Mouse (Mus musculus): ENCODE results near the gene Creb3l1. TPM values are rescaled to one million over a fixed set of nuclear protein-coding genes. Genes with fewer than 3 reads are reported as not detected.

Gene Creb3l1
- polyA plus RNA-seq, 1 experiment: 10.9 TPM

GRCm38 (mm10) chr2:92020676-92021265 lies 3.5 kb downstream of the Creb3l1 start:
- no peak overlapping the region for H3K9ac ChIP-seq (ENCODE audit: low read depth, poor library complexity, severe bottlenecking)
- H3K4me1 ChIP-seq (ENCODE audit: control insufficient read depth, insufficient read depth, low read length): no peaks in the 10 kb centered on the region
- no peaks in the 10 kb centered on the region for H3K9me3 ChIP-seq (replicated peaks; ENCODE audit: control insufficient read depth, insufficient read depth, low read length, poor library complexity, severe bottlenecking)
- peaks cover 9% of the 10 kb centered on the region; the same call in 1 of the 2 replicates for H3K27me3 ChIP-seq (ENCODE audit: control insufficient read depth, insufficient read depth, low read length, poor library complexity, severe bottlenecking)
- H3K27ac ChIP-seq (ENCODE audit: insufficient read depth, low read length): no peak overlapping the region
- H3K4me3 ChIP-seq (ENCODE audit: low read depth, low read length): no peak overlapping the region
- TF ChIP-seq EP300 (IDR thresholded peaks at IDR 0.05; ENCODE audit: insufficient read depth, low read depth, low read length): no peak
- no peak for TF ChIP-seq POLR2A (IDR thresholded peaks at IDR 0.05; ENCODE audit: insufficient read depth, low read length)
- no peak for TF ChIP-seq CTCF (IDR thresholded peaks at IDR 0.05; ENCODE audit: low read depth, low read length)
- H3K36me3 ChIP-seq (ENCODE audit: control insufficient read depth, insufficient read depth, low read length, poor library complexity, severe bottlenecking): no peaks in the 10 kb centered on the region

DNA sequence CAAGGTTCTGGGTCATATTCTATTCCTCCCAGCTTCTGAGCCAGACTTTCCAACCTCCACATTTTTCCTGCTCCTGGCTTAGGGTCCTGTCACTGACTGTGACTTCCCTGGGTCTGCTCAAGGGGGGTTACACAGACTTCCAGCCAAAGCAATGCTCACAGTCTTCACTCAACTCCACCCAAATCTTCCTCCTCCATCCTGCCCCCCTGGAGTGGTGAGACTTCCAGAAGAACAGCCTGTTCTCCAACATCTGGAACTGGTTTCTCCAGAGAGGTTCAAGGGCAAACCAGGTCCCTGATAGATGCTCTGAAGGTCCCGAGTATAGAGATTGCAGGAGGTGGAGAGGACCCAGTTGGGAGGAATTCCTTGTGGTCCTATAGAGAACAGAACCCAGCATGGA lies 6.9 kb downstream of the Creb3l1 start:
- TF ChIP-seq POLR2A (IDR thresholded peaks at IDR 0.05; ENCODE audit: insufficient read depth, low read length): no peak
- TF ChIP-seq EP300 (IDR thresholded peaks at IDR 0.05; ENCODE audit: insufficient read depth, low read depth, low read length): no peak
- TF ChIP-seq CTCF (IDR thresholded peaks at IDR 0.05; ENCODE audit: low read depth, low read length): no peak
- Histone ChIP-seq H3K36me3 (ENCODE audit: control insufficient read depth, insufficient read depth, low read length, poor library complexity, severe bottlenecking) (no peaks in the 10 kb centered on the region), H3K4me3 (ENCODE audit: low read depth, low read length) (no peak overlapping the region), H3K9ac (ENCODE audit: low read depth, poor library complexity, severe bottlenecking) (no peak overlapping the region), H3K27me3 (ENCODE audit: control insufficient read depth, insufficient read depth, low read length, poor library complexity, severe bottlenecking) (0 out of 2 replicates have a peak, but pooled peaks cover 2% of the 10 kb centered on the region), H3K4me1 (ENCODE audit: control insufficient read depth, insufficient read depth, low read length) (peaks cover 3% of the 10 kb centered on the region), H3K9me3 (replicated peaks; ENCODE audit: control insufficient read depth, insufficient read depth, low read length, poor library complexity, severe bottlenecking) (no peaks in the 10 kb centered on the region), H3K27ac (ENCODE audit: insufficient read depth, low read length) (no peak overlapping the region)

DNA sequence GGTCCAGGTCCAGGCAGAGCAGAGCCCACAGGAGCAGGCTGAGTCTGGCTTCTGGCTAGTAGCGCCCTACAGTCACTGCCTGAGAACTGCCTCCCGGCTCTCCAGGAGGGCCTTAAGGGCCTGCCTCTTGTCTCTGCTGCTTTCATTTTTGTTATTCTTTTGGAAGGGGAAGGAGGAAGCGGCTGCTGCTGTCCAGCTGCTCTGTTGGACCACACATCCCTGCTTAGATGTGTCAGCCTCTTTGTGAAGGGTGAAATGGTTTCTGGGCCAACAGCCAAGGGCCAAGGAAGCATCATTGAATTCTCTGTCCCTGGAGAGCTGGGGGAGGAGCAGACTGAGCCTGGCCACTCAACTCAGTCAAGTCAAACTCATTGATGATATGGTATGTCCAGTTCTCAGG lies 7.3 kb downstream of the Creb3l1 start:
- H3K9me3 ChIP-seq (replicated peaks; ENCODE audit: control insufficient read depth, insufficient read depth, low read length, poor library complexity, severe bottlenecking): no peaks in the 10 kb centered on the region
- TF ChIP-seq CTCF (IDR thresholded peaks at IDR 0.05; ENCODE audit: low read depth, low read length): no peak
- TF ChIP-seq EP300 (IDR thresholded peaks at IDR 0.05; ENCODE audit: insufficient read depth, low read depth, low read length): no peak
- TF ChIP-seq POLR2A (IDR thresholded peaks at IDR 0.05; ENCODE audit: insufficient read depth, low read length): no peak
- 0 out of 2 replicates have a peak, but pooled peaks cover 2% of the 10 kb centered on the region for H3K27me3 ChIP-seq (ENCODE audit: control insufficient read depth, insufficient read depth, low read length, poor library complexity, severe bottlenecking)
- peaks cover 3% of the 10 kb centered on the region for H3K4me1 ChIP-seq (ENCODE audit: control insufficient read depth, insufficient read depth, low read length)
- no peaks in the 10 kb centered on the region for H3K36me3 ChIP-seq (ENCODE audit: control insufficient read depth, insufficient read depth, low read length, poor library complexity, severe bottlenecking)
- H3K9ac ChIP-seq (ENCODE audit: low read depth, poor library complexity, severe bottlenecking): no peak overlapping the region
- H3K27ac ChIP-seq (ENCODE audit: insufficient read depth, low read length): no peak overlapping the region
- H3K4me3 ChIP-seq (ENCODE audit: low read depth, low read length): no peak overlapping the region

GRCm38 (mm10) chr2:92014891-92015290 lies 9.4 kb downstream of the Creb3l1 start:
- H3K9ac ChIP-seq (ENCODE audit: low read depth, poor library complexity, severe bottlenecking): no peak overlapping the region

DNA sequence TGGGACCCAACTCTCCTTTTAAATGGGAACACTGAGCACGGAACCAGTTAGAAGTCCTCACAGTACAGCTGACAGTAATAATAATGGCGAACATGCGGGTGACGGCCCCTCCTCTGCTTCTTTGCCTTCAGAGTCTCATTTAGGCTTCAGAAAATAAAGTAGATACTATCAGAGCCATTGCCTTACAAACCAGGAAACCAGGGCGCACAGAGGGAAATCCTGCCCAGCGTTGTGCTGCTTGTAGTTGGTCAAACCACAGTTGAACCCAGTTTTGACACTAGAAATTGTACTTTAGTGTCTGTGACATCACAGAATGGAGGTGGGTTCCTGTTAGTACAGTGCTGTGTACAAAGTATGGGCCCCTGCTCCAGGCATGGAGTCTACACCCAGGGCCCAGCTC lies 10.1 kb downstream of the Creb3l1 start:
- H3K27me3 ChIP-seq (ENCODE audit: control insufficient read depth, insufficient read depth, low read length, poor library complexity, severe bottlenecking): 0 out of 2 replicates have a peak, but pooled peaks cover 2% of the 10 kb centered on the region
- no peak overlapping the region for H3K9ac ChIP-seq (ENCODE audit: low read depth, poor library complexity, severe bottlenecking)

More at GRCm38 (mm10) chr2:92014891-92015290, 9.4 kb downstream of the Creb3l1 start:
- no peak overlapping the region for H3K27ac ChIP-seq (ENCODE audit: insufficient read depth, low read length)
- TF ChIP-seq POLR2A (IDR thresholded peaks at IDR 0.05; ENCODE audit: insufficient read depth, low read length): no peak
- TF ChIP-seq EP300 (IDR thresholded peaks at IDR 0.05; ENCODE audit: insufficient read depth, low read depth, low read length): no peak
- TF ChIP-seq CTCF (IDR thresholded peaks at IDR 0.05; ENCODE audit: low read depth, low read length): peak; percentile 50
- no peaks in the 10 kb centered on the region for H3K36me3 ChIP-seq (ENCODE audit: control insufficient read depth, insufficient read depth, low read length, poor library complexity, severe bottlenecking)
- 0 out of 2 replicates have a peak, but pooled peaks cover 2% of the 10 kb centered on the region for H3K27me3 ChIP-seq (ENCODE audit: control insufficient read depth, insufficient read depth, low read length, poor library complexity, severe bottlenecking)
- H3K4me3 ChIP-seq (ENCODE audit: low read depth, low read length): no peak overlapping the region
- H3K9me3 ChIP-seq (replicated peaks; ENCODE audit: control insufficient read depth, insufficient read depth, low read length, poor library complexity, severe bottlenecking): no peaks in the 10 kb centered on the region
- H3K4me1 ChIP-seq (ENCODE audit: control insufficient read depth, insufficient read depth, low read length): peaks cover 3% of the 10 kb centered on the region

GRCm38 (mm10) chr2:92012768-92013445 lies 11.4 kb downstream of the Creb3l1 start:
- H3K27ac ChIP-seq (ENCODE audit: insufficient read depth, low read length): no peak overlapping the region
- TF ChIP-seq EP300 (IDR thresholded peaks at IDR 0.05; ENCODE audit: insufficient read depth, low read depth, low read length) (0 out of 2 replicates have a peak, but pooled peaks have one; percentile 55), POLR2A (IDR thresholded peaks at IDR 0.05; ENCODE audit: insufficient read depth, low read length) (no peak)
- H3K9me3 ChIP-seq (replicated peaks; ENCODE audit: control insufficient read depth, insufficient read depth, low read length, poor library complexity, severe bottlenecking): no peaks in the 10 kb centered on the region
- H3K27me3 ChIP-seq (ENCODE audit: control insufficient read depth, insufficient read depth, low read length, poor library complexity, severe bottlenecking): 0 out of 2 replicates have a peak, but pooled peaks cover 2% of the 10 kb centered on the region
- H3K4me1 ChIP-seq (ENCODE audit: control insufficient read depth, insufficient read depth, low read length): peaks cover 3% of the 10 kb centered on the region
- no peak overlapping the region for H3K4me3 ChIP-seq (ENCODE audit: low read depth, low read length)
- no peaks in the 10 kb centered on the region for H3K36me3 ChIP-seq (ENCODE audit: control insufficient read depth, insufficient read depth, low read length, poor library complexity, severe bottlenecking)
- H3K9ac ChIP-seq (ENCODE audit: low read depth, poor library complexity, severe bottlenecking): no peak overlapping the region

More for the DNA sequence above, 10.1 kb downstream of the Creb3l1 start:
- no peaks in the 10 kb centered on the region for H3K9me3 ChIP-seq (replicated peaks; ENCODE audit: control insufficient read depth, insufficient read depth, low read length, poor library complexity, severe bottlenecking)
- H3K4me1 ChIP-seq (ENCODE audit: control insufficient read depth, insufficient read depth, low read length): peaks cover 3% of the 10 kb centered on the region
- TF ChIP-seq POLR2A (IDR thresholded peaks at IDR 0.05; ENCODE audit: insufficient read depth, low read length) (no peak), CTCF (IDR thresholded peaks at IDR 0.05; ENCODE audit: low read depth, low read length) (no peak), EP300 (IDR thresholded peaks at IDR 0.05; ENCODE audit: insufficient read depth, low read depth, low read length) (no peak)
- no peak overlapping the region for H3K27ac ChIP-seq (ENCODE audit: insufficient read depth, low read length)
- H3K36me3 ChIP-seq (ENCODE audit: control insufficient read depth, insufficient read depth, low read length, poor library complexity, severe bottlenecking): no peaks in the 10 kb centered on the region
- no peak overlapping the region for H3K4me3 ChIP-seq (ENCODE audit: low read depth, low read length)
